Mouse (Mus musculus): ENCODE results near the gene Adm. TPM values are rescaled to one million over a fixed set of nuclear protein-coding genes. Genes with fewer than 3 reads are reported as not detected.
"Not testable (repeated sequence)": the region's sequence is repeated elsewhere in the genome, so short reads cannot be mapped to it uniquely, and the experiment has no call there.

The Adm gene
- 3.8 and 6.4 TPM in 2 replicates for polyA plus RNA-seq (2015; fragmentation: Nextera tagmentation; extraction: Ambion mirVana)

DNA sequence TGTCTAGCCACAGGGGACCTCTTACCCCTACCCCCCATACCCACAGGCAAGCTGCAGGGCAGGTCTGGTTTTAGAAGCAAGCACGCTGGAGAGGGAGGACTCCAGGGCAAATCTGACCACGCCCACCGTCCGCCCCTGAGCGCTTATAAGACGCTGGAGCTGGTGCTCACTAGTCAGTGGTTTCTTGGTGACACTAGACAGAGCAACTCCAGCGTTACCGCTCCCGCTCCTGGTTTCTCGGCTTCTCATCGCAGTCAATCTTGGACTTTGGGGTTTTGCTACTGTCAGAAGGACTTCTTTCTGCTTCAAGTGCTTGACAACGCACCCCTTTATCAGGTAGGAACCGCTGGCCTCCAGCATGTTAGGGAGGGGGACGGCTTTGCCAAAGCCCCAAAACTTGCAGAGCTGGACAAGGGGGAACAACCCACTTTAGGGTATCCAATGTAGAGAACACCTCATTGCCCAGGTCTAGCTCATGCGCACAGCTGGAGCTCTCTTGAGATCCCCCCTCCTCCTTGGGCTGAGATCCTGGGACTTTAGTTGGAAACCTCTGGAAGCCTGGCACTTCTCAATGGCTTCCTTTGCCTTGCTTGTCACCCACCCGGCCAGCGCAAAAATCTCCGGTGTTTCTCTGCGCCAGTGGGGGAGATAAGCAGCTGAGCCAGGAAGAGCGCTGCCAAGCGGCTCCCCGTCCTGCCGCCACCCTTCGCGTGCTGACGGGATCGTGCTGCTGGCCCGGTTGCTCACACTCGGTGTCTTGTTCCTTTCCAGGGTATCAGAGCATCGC is at the start of gene Adm:
Adm (plus strand) TSS at position 176 of the 787 bp plus-strand sequence.
- H3K9ac ChIP-seq (replicated peaks; ENCODE audit: low read depth, low read length): peak within 1 kb of the TSS; percentile 51
- peaks cover 40% of the 10 kb centered on the region for H3K4me1 ChIP-seq (replicated peaks; ENCODE audit: control insufficient read depth, insufficient read depth, low read length)
- peak; percentile 47 for ATAC-seq
- under 1% methylated on average over 30 of the region's 30 CpGs for WGBS
- H3K36me3 ChIP-seq (ENCODE audit: control insufficient read depth, insufficient read depth): no peaks in the 10 kb centered on the region
- H3K9me3 ChIP-seq (ENCODE audit: control insufficient read depth, low read length): no peaks in the 10 kb centered on the region
- H3K27ac ChIP-seq (ENCODE audit: low read length): no peak within 1 kb of the TSS
- peak within 1 kb of the TSS; percentile 45 for H3K4me3 ChIP-seq (replicated peaks; ENCODE audit: low read length)
- H3K4me2 ChIP-seq (ENCODE audit: low read length): peak within 1 kb of the TSS; percentile 71
- peaks cover 43% of the 10 kb centered on the region for H3K27me3 ChIP-seq (replicated peaks; ENCODE audit: control insufficient read depth, insufficient read depth, low read length)

- Histone ChIP-seq H3K4me1 (replicated peaks; ENCODE audit: control insufficient read depth, insufficient read depth, low read length) (0 out of 2 replicates have a peak, but pooled peaks cover 2% of the 10 kb centered on the region), H3K4me3 (replicated peaks; ENCODE audit: low read length) (no peak overlapping the region), H3K4me2 (ENCODE audit: low read length) (no peak overlapping the region), H3K9me3 (ENCODE audit: control insufficient read depth, low read length) (no peaks in the 10 kb centered on the region), H3K9ac (replicated peaks; ENCODE audit: low read depth, low read length) (no peak overlapping the region), H3K27me3 (replicated peaks; ENCODE audit: control insufficient read depth, insufficient read depth, low read length) (no peaks in the 10 kb centered on the region), H3K27ac (ENCODE audit: low read length) (no peak overlapping the region), H3K36me3 (ENCODE audit: control insufficient read depth, insufficient read depth) (no peaks in the 10 kb centered on the region)
- WGBS: 100% methylated on average over 3 of the region's 3 CpGs
- ATAC-seq: no peak; the same call in 1 of the 2 replicates
These were observed 43.8 kb upstream of the Adm start for GRCm38 (mm10) chr7:110583705-110584104.

GRCm38 (mm10) chr7:110584159-110584558 is 43.3 kb upstream of the Adm start:
- WGBS: 92% methylated on average over 2 of the region's 2 CpGs
- H3K4me1 ChIP-seq (replicated peaks; ENCODE audit: control insufficient read depth, insufficient read depth, low read length): 0 out of 2 replicates have a peak, but pooled peaks cover 2% of the 10 kb centered on the region
- no peak overlapping the region for H3K27ac ChIP-seq (ENCODE audit: low read length)
- H3K36me3 ChIP-seq (ENCODE audit: control insufficient read depth, insufficient read depth): no peaks in the 10 kb centered on the region
- H3K27me3 ChIP-seq (replicated peaks; ENCODE audit: control insufficient read depth, insufficient read depth, low read length): no peaks in the 10 kb centered on the region
- no peak overlapping the region for H3K4me3 ChIP-seq (replicated peaks; ENCODE audit: low read length)
- H3K9me3 ChIP-seq (ENCODE audit: control insufficient read depth, low read length): no peaks in the 10 kb centered on the region
- no peak overlapping the region for H3K4me2 ChIP-seq (ENCODE audit: low read length)
- ATAC-seq: no peak
- no peak overlapping the region for H3K9ac ChIP-seq (replicated peaks; ENCODE audit: low read depth, low read length)

- 75% methylated on average over 2 of the region's 2 CpGs for WGBS
These were observed 42.2 kb upstream of the Adm start for GRCm38 (mm10) chr7:110585250-110585649.

GRCm38 (mm10) chr7:110587721-110588120 is 39.7 kb upstream of the Adm start:
- no peak overlapping the region for H3K27ac ChIP-seq (ENCODE audit: low read length)
- WGBS: 92% methylated on average over 1 of the region's 1 CpGs
- H3K27me3 ChIP-seq (replicated peaks; ENCODE audit: control insufficient read depth, insufficient read depth, low read length): no peaks in the 10 kb centered on the region

More at GRCm38 (mm10) chr7:110585250-110585649, 42.2 kb upstream of the Adm start:
- H3K9ac ChIP-seq (replicated peaks; ENCODE audit: low read depth, low read length): no peak overlapping the region
- no peak overlapping the region for H3K4me2 ChIP-seq (ENCODE audit: low read length)
- no peak overlapping the region for H3K27ac ChIP-seq (ENCODE audit: low read length)
- no peak overlapping the region for H3K4me3 ChIP-seq (replicated peaks; ENCODE audit: low read length)
- H3K36me3 ChIP-seq (ENCODE audit: control insufficient read depth, insufficient read depth): no peaks in the 10 kb centered on the region
- no peaks in the 10 kb centered on the region for H3K9me3 ChIP-seq (ENCODE audit: control insufficient read depth, low read length)
- no peak for ATAC-seq
- H3K4me1 ChIP-seq (replicated peaks; ENCODE audit: control insufficient read depth, insufficient read depth, low read length): 0 out of 2 replicates have a peak, but pooled peaks cover 2% of the 10 kb centered on the region
- no peaks in the 10 kb centered on the region for H3K27me3 ChIP-seq (replicated peaks; ENCODE audit: control insufficient read depth, insufficient read depth, low read length)

DNA sequence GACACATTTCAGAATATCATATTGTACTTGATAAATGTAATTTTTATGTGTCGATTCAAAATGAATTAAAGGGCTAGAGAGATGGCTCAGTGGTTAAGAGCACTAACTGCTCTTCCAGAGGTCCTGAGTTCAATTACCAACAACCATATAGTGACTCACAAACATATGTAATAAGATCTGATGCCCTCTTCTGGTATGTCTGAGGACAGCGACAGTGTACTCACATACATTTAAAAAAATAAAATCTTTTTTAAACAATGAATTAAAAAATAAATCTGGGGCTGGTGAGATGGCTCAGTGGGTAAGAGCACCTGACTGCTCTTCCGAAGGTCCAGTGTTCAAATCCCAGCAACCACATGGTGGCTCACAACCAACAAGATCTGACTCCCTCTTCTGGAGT is 33.5 kb upstream of the Adm start:
- H3K9ac ChIP-seq (replicated peaks; ENCODE audit: low read depth, low read length); H3K4me2 ChIP-seq (ENCODE audit: low read length); H3K4me3 ChIP-seq (replicated peaks; ENCODE audit: low read length); H3K9me3 ChIP-seq (ENCODE audit: control insufficient read depth, low read length); H3K36me3 ChIP-seq (ENCODE audit: control insufficient read depth, insufficient read depth); ATAC-seq; H3K4me1 ChIP-seq (replicated peaks; ENCODE audit: control insufficient read depth, insufficient read depth, low read length); H3K27ac ChIP-seq (ENCODE audit: low read length); H3K27me3 ChIP-seq (replicated peaks; ENCODE audit: control insufficient read depth, insufficient read depth, low read length): not testable (repeated sequence)
- 92% methylated on average over 3 of the region's 3 CpGs for WGBS

More at GRCm38 (mm10) chr7:110587721-110588120, 39.7 kb upstream of the Adm start:
- Histone ChIP-seq H3K9ac (replicated peaks; ENCODE audit: low read depth, low read length) (no peak overlapping the region), H3K4me3 (replicated peaks; ENCODE audit: low read length) (no peak overlapping the region), H3K4me1 (replicated peaks; ENCODE audit: control insufficient read depth, insufficient read depth, low read length) (0 out of 2 replicates have a peak, but pooled peaks cover 2% of the 10 kb centered on the region), H3K4me2 (ENCODE audit: low read length) (no peak overlapping the region), H3K9me3 (ENCODE audit: control insufficient read depth, low read length) (no peaks in the 10 kb centered on the region), H3K36me3 (ENCODE audit: control insufficient read depth, insufficient read depth) (no peaks in the 10 kb centered on the region)
- no peak for ATAC-seq

DNA sequence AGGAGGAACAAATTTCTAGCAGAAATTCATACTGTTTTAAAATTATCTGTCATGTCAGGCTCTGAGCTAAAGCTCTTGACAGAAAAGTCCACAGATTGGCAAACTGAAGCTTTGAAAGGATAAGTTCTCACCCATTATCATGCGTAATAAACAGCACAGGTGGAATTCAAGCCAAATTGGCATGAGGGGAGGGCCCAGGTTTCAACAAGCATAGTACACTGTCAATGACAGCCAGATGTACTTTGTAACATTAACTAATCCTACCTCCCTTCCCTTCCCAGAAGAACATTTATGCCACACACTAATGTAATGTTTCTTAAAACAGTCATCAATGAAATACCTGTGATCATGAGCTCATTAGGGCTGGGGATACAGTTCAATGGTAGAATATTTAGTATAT is 30.3 kb upstream of the Adm start:
- Histone ChIP-seq H3K4me3 (replicated peaks; ENCODE audit: low read length) (no peak overlapping the region), H3K27ac (ENCODE audit: low read length) (no peak overlapping the region), H3K4me1 (replicated peaks; ENCODE audit: control insufficient read depth, insufficient read depth, low read length) (no peaks in the 10 kb centered on the region), H3K4me2 (ENCODE audit: low read length) (no peak overlapping the region), H3K36me3 (ENCODE audit: control insufficient read depth, insufficient read depth) (no peaks in the 10 kb centered on the region), H3K27me3 (replicated peaks; ENCODE audit: control insufficient read depth, insufficient read depth, low read length) (no peaks in the 10 kb centered on the region), H3K9ac (replicated peaks; ENCODE audit: low read depth, low read length) (no peak overlapping the region), H3K9me3 (ENCODE audit: control insufficient read depth, low read length) (no peaks in the 10 kb centered on the region)
- ATAC-seq: no peak
- WGBS: 74% methylated on average over 1 of the region's 1 CpGs

DNA sequence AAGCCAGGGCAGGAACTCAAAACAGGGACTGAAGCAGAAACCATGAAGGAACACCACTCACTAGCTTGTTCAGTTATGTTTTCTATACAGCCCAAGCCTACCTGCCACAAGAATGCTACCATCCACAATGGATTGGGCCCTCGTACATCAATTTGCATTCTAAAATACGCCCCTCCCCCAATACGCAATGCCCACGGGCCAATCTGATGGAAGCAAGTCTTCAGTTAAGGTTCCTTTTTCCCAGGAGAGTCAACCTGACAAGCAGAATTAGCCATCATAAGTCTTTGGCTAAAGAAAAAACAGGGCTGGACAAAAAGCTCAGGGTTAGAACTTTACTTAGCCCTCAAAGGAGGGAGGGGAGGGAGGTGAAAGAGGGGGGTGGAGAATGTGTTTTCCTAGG is 22.0 kb upstream of the Adm start:
- Histone ChIP-seq H3K4me2 (ENCODE audit: low read length) (no peak overlapping the region), H3K9me3 (ENCODE audit: control insufficient read depth, low read length) (peaks cover 3% of the 10 kb centered on the region; the same call in 1 of the 2 replicates), H3K36me3 (ENCODE audit: control insufficient read depth, insufficient read depth) (no peaks in the 10 kb centered on the region), H3K4me3 (replicated peaks; ENCODE audit: low read length) (no peak overlapping the region), H3K9ac (replicated peaks; ENCODE audit: low read depth, low read length) (no peak overlapping the region), H3K27ac (ENCODE audit: low read length) (no peak overlapping the region), H3K27me3 (replicated peaks; ENCODE audit: control insufficient read depth, insufficient read depth, low read length) (no peaks in the 10 kb centered on the region), H3K4me1 (replicated peaks; ENCODE audit: control insufficient read depth, insufficient read depth, low read length) (no peaks in the 10 kb centered on the region)
- 84% methylated on average over 4 of the region's 4 CpGs for WGBS
- ATAC-seq: no peak

DNA sequence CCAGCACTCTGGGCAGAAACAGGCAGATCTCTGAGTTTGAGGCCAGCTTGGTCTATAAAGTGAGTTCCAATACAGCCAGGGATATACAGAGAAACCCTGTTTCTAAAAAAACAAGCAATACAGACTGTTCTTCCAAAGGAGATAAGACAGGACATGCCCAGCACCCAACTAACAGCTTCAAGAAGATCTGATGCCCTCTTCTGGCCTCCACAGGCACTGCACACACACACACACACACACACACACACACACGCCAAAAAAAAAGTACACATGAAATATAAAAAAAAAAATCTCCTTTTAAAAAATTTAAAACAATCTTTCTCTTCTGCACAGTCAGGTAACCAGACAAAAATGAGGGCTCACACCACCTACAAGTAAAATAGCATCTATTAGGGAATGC is 20.6 kb upstream of the Adm start:
- H3K9ac ChIP-seq (replicated peaks; ENCODE audit: low read depth, low read length): no peak overlapping the region
- no peak overlapping the region for H3K4me3 ChIP-seq (replicated peaks; ENCODE audit: low read length)
- no peaks in the 10 kb centered on the region for H3K27me3 ChIP-seq (replicated peaks; ENCODE audit: control insufficient read depth, insufficient read depth, low read length)
- H3K9me3 ChIP-seq (ENCODE audit: control insufficient read depth, low read length): peaks cover 3% of the 10 kb centered on the region; the same call in 1 of the 2 replicates
- no peak overlapping the region for H3K27ac ChIP-seq (ENCODE audit: low read length)
- ATAC-seq: no peak
- no peaks in the 10 kb centered on the region for H3K36me3 ChIP-seq (ENCODE audit: control insufficient read depth, insufficient read depth)
- WGBS: 88% methylated on average over 1 of the region's 1 CpGs
- no peak overlapping the region for H3K4me2 ChIP-seq (ENCODE audit: low read length)
- 0 out of 2 replicates have a peak, but pooled peaks cover under 1% of the 10 kb centered on the region for H3K4me1 ChIP-seq (replicated peaks; ENCODE audit: control insufficient read depth, insufficient read depth, low read length)
